Mouse (Mus musculus) midbrain, embryonic 15.5 days (tissue): Measurements from ENCODE around the gene Atf7ip2. TPM values are rescaled to one million over a fixed set of nuclear protein-coding genes. Genes with fewer than 3 reads are reported as not detected.
"Not testable (repeated sequence)": the region's sequence is repeated elsewhere in the genome, so short reads cannot be mapped to it uniquely, and the experiment has no call there.

Experiments used
- ATAC-seq: fragments of 200-750 bp; cut with Nextera tagmentation; replicated peaks from 2 replicates; pipeline ENCODE4 v1.8.0; 2017; ENCODE audit warnings: moderate TSS enrichment
- H3K27ac ChIP-seq: fragments of 300-500 bp; sonication (generic); 2 replicates; pipeline ENCODE4 v1.5.1; 2015; ENCODE audit warnings: mild to moderate bottlenecking, inconsistent platforms
- H3K27me3 ChIP-seq: fragments of 300-500 bp; sonication (generic); replicated peaks from 2 replicates; pipeline ENCODE4 v1.6.1; 2015; ENCODE audit warnings: inconsistent platforms
- H3K36me3 ChIP-seq: fragments of 300-500 bp; sonication (generic); replicated peaks from 2 replicates; pipeline ENCODE4 v1.6.1; 2015; ENCODE audit warnings: inconsistent platforms
- H3K4me1 ChIP-seq: fragments of 300-500 bp; sonication (generic); 2 replicates; pipeline ENCODE4 v1.6.1; 2015; ENCODE audit warnings: inconsistent platforms
- H3K4me2 ChIP-seq: fragments of 300-500 bp; sonication (generic); 2 replicates; pipeline ENCODE4 v1.6.1; 2015; ENCODE audit warnings: inconsistent platforms, mild to moderate bottlenecking, moderate library complexity
- H3K4me3 ChIP-seq: fragments of 300-500 bp; sonication (generic); 2 replicates; pipeline ENCODE4 v1.5.1; 2015; ENCODE audit warnings: mild to moderate bottlenecking, inconsistent platforms
- H3K9ac ChIP-seq: fragments of 300-500 bp; sonication (generic); 2 replicates; pipeline ENCODE4 v1.6.1; 2015; ENCODE audit warnings: mild to moderate bottlenecking, inconsistent platforms
- H3K9me3 ChIP-seq: fragments of 300-500 bp; sonication (generic); 2 replicates; pipeline ENCODE4 v1.6.1; 2016; ENCODE audit warnings: inconsistent platforms
- WGBS: fragments of 180-500 bp; shearing (Covaris S2); methylation state at CpG from one replicate; pipeline ENCODE4 v1.1.7; 2015; ENCODE audit warnings: mixed read lengths; 5-methylcytosine and 5-hydroxymethylcytosine counted together
- polyA plus RNA-seq: library from polyadenylated mRNA; unstranded; fragments of >200 nt; fragmentation: Nextera tagmentation; extraction: Ambion mirVana; gene quantifications from 2 replicates; pipeline ENCODE4 v1.2.1, GENCODE M21; 2015

Atf7ip2 gene
- polyA plus RNA-seq, 1 experiment from 2014 or later, result 0.08 TPM

GRCm38 (mm10) chr16:10236601-10237000 is 44.1 kb downstream of the Atf7ip2 start:
- Histone ChIP-seq H3K27ac (no peak overlapping the region), H3K36me3 (no peaks in the 10 kb centered on the region), H3K4me2 (no peak overlapping the region), H3K27me3 (no peaks in the 10 kb centered on the region), H3K4me3 (no peak overlapping the region), H3K9ac (no peak overlapping the region), H3K4me1 (no peaks in the 10 kb centered on the region), H3K9me3 (no peaks in the 10 kb centered on the region)
- no peak for ATAC-seq

GRCm38 (mm10) chr16:10253993-10254392 is 61.5 kb downstream of the Atf7ip2 start:
- 18% methylated on average over 1 of the region's 1 CpGs for WGBS
- Histone ChIP-seq H3K9me3 (no peaks in the 10 kb centered on the region), H3K4me3 (no peak overlapping the region), H3K36me3 (no peaks in the 10 kb centered on the region), H3K27me3 (no peaks in the 10 kb centered on the region), H3K4me2 (no peak overlapping the region), H3K9ac (no peak overlapping the region), H3K4me1 (no peaks in the 10 kb centered on the region), H3K27ac (no peak overlapping the region)
- no peak for ATAC-seq

- no peak overlapping the region for H3K9ac ChIP-seq
- H3K4me2 ChIP-seq, result no peak overlapping the region
- no peak overlapping the region for H3K27ac ChIP-seq
- no peaks in the 10 kb centered on the region for H3K36me3 ChIP-seq
- no peak overlapping the region for H3K4me3 ChIP-seq
- ATAC-seq, result no peak
- no peaks in the 10 kb centered on the region for H3K9me3 ChIP-seq
- no peaks in the 10 kb centered on the region for H3K27me3 ChIP-seq
- WGBS, result 29% methylated on average over 3 of the region's 3 CpGs
- H3K4me1 ChIP-seq, result no peaks in the 10 kb centered on the region
These were observed 79.7 kb downstream of the Atf7ip2 start for GRCm38 (mm10) chr16:10272256-10272655.

GRCm38 (mm10) chr16:10274465-10274864 is 82.0 kb downstream of the Atf7ip2 start:
- Histone ChIP-seq H3K9me3 (no peaks in the 10 kb centered on the region), H3K4me2 (no peak overlapping the region), H3K4me1 (no peaks in the 10 kb centered on the region), H3K27ac (no peak overlapping the region), H3K4me3 (no peak overlapping the region), H3K36me3 (no peaks in the 10 kb centered on the region), H3K27me3 (no peaks in the 10 kb centered on the region), H3K9ac (no peak overlapping the region)
- ATAC-seq, result no peak
- WGBS, result 83% methylated on average over 4 of the region's 4 CpGs

DNA sequence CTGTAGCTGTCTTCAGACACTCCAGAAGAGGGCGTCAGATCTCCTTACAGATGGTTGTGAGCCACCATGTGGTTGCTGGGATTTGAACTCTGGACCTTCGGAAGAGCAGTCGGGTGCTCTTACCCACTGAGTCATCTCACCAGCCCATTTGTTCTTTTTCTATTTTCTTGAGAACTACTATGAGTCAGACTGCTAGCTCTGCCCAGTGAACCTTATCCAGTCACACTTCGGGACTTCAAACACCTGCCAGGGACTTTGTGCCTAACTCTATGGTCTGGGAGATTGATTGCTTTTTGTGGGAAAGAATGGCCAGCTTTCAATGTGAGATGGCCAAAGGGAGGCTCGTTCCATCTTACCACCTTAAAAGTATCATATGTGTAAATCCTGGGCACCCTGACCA is 84.3 kb downstream of the Atf7ip2 start:
- not testable (repeated sequence) for ATAC-seq, H3K27me3 ChIP-seq, H3K9ac ChIP-seq, H3K4me3 ChIP-seq, H3K4me1 ChIP-seq, H3K9me3 ChIP-seq, H3K4me2 ChIP-seq, H3K36me3 ChIP-seq, H3K27ac ChIP-seq
- WGBS, result 82% methylated on average over 5 of the region's 5 CpGs

DNA sequence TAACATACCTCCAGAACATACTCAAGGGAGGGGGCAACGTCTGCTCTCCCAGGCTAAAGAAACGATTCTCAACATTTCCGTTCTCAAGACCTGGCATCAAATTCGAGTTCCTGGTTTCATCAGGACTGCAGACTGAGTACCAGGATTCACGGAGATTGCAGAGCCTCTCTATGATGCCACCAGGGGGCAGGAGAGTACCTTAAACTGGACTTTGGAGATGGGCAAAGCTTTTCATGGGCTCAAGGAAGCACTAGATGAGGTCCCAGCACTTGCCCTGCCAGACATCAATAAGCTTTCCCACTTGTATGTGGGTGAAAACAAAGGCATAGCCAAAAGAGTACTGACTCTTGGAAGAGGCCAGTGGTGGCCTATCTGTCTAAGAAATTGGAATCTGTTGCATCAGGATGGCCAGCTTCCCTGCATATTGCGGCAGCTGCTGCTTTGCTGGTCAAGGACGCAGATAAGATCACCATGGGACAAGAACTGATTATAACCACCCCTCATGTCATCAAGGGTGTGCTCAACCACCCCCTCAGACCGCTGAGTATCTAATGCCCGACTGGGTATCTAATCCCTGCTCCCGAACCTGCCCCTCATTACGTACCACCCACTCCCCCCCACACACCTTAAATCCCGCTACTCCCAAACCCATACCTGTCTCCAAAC is 87.9 kb downstream of the Atf7ip2 start:
- no peak overlapping the region for H3K9ac ChIP-seq
- no peaks in the 10 kb centered on the region for H3K36me3 ChIP-seq
- no peak overlapping the region for H3K4me2 ChIP-seq
- no peak overlapping the region for H3K27ac ChIP-seq
- no peaks in the 10 kb centered on the region for H3K4me1 ChIP-seq
- H3K4me3 ChIP-seq, result no peak overlapping the region
- 53% methylated on average over 12 of the region's 12 CpGs for WGBS
- no peak for ATAC-seq
- H3K27me3 ChIP-seq, result no peaks in the 10 kb centered on the region
- no peaks in the 10 kb centered on the region for H3K9me3 ChIP-seq

DNA sequence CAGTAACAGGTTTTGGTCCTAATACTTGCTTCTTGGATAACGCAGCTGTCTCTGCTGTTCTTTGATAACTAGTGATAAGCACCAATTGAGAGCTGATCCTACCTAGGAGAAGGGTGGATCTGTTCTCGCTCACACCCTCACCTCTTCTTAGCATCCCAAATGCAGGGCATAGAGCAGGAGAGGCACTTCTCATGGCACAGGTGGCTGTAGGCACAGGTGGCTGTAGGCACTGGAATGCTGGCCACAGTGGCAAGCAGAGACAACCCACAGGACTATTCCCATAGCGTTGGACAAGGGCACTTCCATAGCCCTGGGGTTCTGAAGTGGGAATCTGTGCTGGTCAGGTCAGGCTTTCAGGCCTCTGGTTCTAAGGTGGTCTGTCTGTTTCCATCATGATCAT is 89.4 kb downstream of the Atf7ip2 start:
- Histone ChIP-seq H3K9me3 (no peaks in the 10 kb centered on the region), H3K27me3 (no peaks in the 10 kb centered on the region), H3K9ac (no peak overlapping the region), H3K27ac (no peak overlapping the region), H3K4me1 (no peaks in the 10 kb centered on the region), H3K4me3 (no peak overlapping the region), H3K36me3 (no peaks in the 10 kb centered on the region), H3K4me2 (no peak overlapping the region)
- WGBS, result 82% methylated on average over 3 of the region's 3 CpGs
- no peak for ATAC-seq

GRCm38 (mm10) chr16:10286513-10287268 is 94.2 kb downstream of the Atf7ip2 start:
- no peak for ATAC-seq
- WGBS, result 81% methylated on average over 9 of the region's 9 CpGs
- H3K9me3 ChIP-seq, result no peaks in the 10 kb centered on the region

DNA sequence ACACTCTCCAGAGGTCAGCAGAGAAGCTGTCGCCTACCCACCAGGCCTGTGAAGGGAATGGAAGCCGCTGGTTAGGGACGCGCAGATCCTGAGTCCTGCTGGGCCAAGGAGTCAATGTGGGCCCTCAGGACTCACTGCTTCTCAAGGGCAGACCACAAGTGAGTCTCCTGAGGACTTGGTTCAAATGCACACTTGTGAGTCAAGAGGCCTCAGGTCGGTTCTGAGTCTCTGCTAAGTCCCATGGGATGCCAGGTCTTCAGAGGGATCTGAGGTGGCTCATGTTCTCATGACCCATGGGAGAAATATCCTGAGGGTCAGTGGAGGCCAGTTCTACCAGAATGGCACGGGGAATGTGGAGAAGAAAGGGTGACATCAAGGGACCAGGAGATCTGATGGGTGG is 95.6 kb downstream of the Atf7ip2 start:
- Histone ChIP-seq H3K36me3 (no peaks in the 10 kb centered on the region), H3K9me3 (no peaks in the 10 kb centered on the region), H3K27ac (no peak overlapping the region), H3K27me3 (no peaks in the 10 kb centered on the region), H3K9ac (no peak overlapping the region), H3K4me2 (no peak overlapping the region), H3K4me1 (no peaks in the 10 kb centered on the region), H3K4me3 (no peak overlapping the region)
- no peak for ATAC-seq
- WGBS, result 86% methylated on average over 6 of the region's 6 CpGs

More at GRCm38 (mm10) chr16:10286513-10287268, 94.2 kb downstream of the Atf7ip2 start:
- no peak overlapping the region for H3K4me3 ChIP-seq
- no peaks in the 10 kb centered on the region for H3K4me1 ChIP-seq
- H3K9ac ChIP-seq, result no peak overlapping the region
- H3K27ac ChIP-seq, result no peak overlapping the region
- H3K27me3 ChIP-seq, result no peaks in the 10 kb centered on the region
- H3K36me3 ChIP-seq, result no peaks in the 10 kb centered on the region
- no peak overlapping the region for H3K4me2 ChIP-seq

DNA sequence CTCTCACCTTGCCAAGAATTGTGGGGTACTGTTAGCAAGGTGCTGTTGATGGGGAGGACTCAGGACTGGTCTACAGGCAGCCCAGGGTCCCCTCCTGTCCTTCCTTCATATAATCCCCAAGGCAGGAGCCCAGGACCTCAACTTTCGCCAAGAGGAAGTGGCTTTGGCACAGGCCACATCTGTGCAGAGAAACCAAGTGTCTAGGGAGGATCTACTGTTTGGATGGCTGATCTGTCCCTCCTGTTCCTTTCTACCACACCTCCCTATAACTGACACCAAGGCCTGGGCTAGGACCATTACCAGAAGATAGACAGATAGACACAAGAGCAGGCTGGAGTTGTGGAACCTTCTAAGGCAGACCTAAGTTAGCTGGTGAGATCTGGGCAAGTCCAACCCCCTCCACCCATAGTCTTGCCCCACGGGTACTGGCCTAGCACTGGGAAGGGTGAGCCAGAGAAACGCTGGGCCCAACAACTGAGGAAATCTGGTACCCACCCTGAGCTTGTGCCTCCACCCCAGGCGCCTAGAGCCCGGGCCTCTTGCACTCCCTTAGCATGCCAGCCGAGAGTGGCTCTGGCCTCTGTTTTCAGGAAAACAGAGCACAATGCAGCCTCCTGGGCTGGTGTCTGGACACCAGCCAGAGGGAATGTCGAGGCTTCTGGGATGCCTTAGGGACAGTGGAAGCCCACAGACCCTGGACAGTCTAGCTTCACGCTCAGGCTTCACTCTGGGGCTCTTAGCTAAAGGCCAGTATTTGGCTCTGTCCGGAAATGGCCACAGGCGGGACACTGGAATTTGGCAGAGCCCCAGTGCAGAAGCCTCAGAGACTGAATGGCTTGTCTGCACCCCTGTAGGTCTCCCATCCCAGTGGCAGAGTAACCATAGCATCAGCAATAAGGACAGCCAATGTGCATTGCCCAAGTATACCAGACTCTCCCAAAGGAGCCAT is 105.5 kb downstream of the Atf7ip2 start:
- ATAC-seq, result no peak

GRCm38 (mm10) chr16:10299637-10300036 is 107.1 kb downstream of the Atf7ip2 start:
- no peak overlapping the region for H3K27ac ChIP-seq
- 37% methylated on average over 8 of the region's 8 CpGs for WGBS
- H3K36me3 ChIP-seq, result no peaks in the 10 kb centered on the region
- H3K4me2 ChIP-seq, result no peak overlapping the region
- no peak overlapping the region for H3K9ac ChIP-seq
- no peak overlapping the region for H3K4me3 ChIP-seq
- H3K9me3 ChIP-seq, result no peaks in the 10 kb centered on the region
- H3K27me3 ChIP-seq, result no peaks in the 10 kb centered on the region
- ATAC-seq, result no peak
- no peaks in the 10 kb centered on the region for H3K4me1 ChIP-seq

More for the DNA sequence above, 105.5 kb downstream of the Atf7ip2 start:
- H3K36me3 ChIP-seq, result no peaks in the 10 kb centered on the region
- no peak overlapping the region for H3K27ac ChIP-seq
- no peak overlapping the region for H3K9ac ChIP-seq
- H3K9me3 ChIP-seq, result no peaks in the 10 kb centered on the region
- no peaks in the 10 kb centered on the region for H3K27me3 ChIP-seq
- H3K4me1 ChIP-seq, result no peaks in the 10 kb centered on the region
- no peak overlapping the region for H3K4me2 ChIP-seq
- WGBS, result 82% methylated on average over 10 of the region's 10 CpGs
- no peak overlapping the region for H3K4me3 ChIP-seq
